Mouse (Mus musculus): ENCODE measurements around the gene 4921536K21Rik.

DNA sequence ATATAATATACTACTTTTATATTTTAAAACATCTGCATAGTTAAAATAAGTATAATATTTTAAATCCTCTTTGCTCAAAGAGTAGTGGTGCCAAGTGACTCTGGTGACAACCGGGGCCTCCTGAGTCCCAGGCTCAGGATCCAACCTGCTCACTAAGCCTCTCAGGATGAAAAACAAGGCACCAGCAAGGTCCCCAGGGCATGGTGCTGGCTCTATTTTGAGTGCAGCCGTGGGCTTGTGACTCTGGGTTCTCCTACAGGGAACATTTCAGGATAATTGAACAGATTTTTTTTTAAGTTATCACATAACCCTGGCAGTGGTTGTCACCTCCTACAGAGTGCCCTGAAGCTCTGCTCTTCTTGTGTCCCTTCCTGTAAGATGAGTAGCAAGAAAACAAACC lies 48.5 kb downstream of the 4921536K21Rik start:
- TF ChIP-seq MYC (IDR thresholded peaks at IDR 0.05; ENCODE audit: low read depth, low read length) (no peak), ETS1 (IDR thresholded peaks at IDR 0.05; ENCODE audit: low read depth, low read length) (no peak), GABPA (IDR thresholded peaks at IDR 0.05; ENCODE audit: low read depth, low read length) (no peak), CTCF (IDR thresholded peaks at IDR 0.05 in 2 of 3, conservative IDR thresholded peaks at IDR 0.05 in 1 of 3; ENCODE audit: control insufficient read depth in 1 of 3, insufficient read depth in 1 of 3, low read depth in 2 of 3, low read length in 3 of 3, poor library complexity in 1 of 3, severe bottlenecking in 1 of 3) (no peak), ZKSCAN1 (IDR thresholded peaks at IDR 0.05; ENCODE audit: low read depth, low read length) (no peak), CHD2 (IDR thresholded peaks at IDR 0.05; ENCODE audit: low read length) (no peak), JUND (IDR thresholded peaks at IDR 0.05; ENCODE audit: low read depth, low read length) (no peak), ZC3H11A (IDR thresholded peaks at IDR 0.05; ENCODE audit: low read depth, low read length) (no peak), UBTF (IDR thresholded peaks at IDR 0.05; ENCODE audit: borderline replicate concordance, insufficient read depth, low read depth, low read length) (no peak), MAZ (IDR thresholded peaks at IDR 0.05; ENCODE audit: low read depth, low read length) (no peak), POLR2A (IDR thresholded peaks at IDR 0.05; ENCODE audit: control insufficient read depth in 1 of 2, insufficient read depth in 1 of 2, low read depth in 1 of 2, low read length in 2 of 2, poor library complexity in 1 of 2) (no peak), POLR2AphosphoS2 (IDR thresholded peaks at IDR 0.05; ENCODE audit: low read length) (no peak)

Measured in MEL (cell line).